Mouse (Mus musculus): ENCODE data around the gene Skap2.

Skap2 gene

DNA sequence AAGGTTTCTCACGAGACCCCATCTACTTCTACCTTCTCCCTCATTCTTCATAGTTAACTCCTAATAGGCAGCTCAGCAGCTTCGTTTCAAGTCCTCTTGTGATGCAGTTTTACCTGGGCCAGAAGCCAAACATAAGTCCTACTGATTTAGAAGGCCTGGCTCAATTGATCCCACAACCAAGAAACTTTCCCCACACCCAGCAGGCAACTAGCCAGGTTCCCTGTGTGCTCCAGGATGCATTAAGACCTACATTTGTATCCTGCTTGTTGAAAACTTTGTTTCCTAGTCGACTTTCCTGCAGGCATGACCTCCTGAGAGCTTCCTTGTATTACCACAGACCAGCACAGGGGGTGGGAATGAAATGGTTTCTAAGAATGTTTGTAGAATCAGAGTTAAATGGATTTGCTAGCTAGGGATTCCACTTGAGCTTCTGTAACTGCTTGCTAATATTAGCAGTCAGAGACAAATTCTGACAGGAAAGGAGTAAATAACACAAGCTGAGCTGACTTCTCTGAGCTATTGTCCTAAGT lies 125.4 kb downstream of the Skap2 start:
- DNase-seq = no peak

DNA sequence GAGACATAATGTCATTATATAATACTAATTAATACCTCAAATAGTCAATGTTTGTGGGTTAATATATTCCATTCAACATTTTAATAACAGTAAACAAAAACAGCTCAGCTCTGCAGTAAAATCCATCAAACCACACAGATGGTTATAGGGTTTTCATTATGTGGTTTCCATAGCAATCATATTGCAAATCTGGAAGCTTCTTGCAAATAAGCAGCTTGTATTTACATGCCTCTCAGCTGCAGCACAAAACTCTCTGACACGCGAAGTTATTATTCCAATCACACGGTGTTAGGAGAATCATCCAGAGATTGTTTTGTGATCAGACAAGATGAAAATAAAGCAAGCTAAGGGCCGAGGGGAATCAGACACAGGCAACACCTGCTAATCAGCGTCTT lies 129.5 kb downstream of the Skap2 start:
- no peak for DNase-seq

DNA sequence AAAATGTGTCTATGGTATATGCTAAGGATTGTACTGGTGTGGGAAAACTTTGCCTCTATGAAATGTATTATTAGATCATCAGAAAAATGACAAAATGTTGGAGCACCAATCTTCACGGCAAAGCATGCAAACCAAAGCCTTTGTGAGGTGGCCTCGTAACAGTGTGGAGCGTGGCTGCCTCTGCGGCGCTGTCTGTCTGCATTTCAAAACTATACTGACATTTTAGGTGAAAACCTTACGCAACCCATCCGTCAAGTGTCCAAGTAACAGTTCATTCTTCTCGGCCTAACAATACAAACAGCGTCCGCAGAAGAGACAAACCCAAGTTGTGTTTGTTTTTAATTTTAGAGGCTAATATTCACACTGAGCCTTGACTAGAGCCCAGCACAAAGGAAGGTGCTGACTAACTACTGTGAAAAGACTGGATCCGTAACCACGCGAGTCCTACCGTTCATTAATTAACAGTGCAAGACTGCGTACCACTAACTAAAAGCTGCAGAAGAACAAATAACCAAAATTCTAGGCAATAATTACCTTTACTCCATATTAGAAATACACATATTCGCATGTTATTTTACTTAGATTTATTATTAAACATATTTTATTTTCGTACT lies 130.0 kb downstream of the Skap2 start:
- DNase-seq = no peak

DNA sequence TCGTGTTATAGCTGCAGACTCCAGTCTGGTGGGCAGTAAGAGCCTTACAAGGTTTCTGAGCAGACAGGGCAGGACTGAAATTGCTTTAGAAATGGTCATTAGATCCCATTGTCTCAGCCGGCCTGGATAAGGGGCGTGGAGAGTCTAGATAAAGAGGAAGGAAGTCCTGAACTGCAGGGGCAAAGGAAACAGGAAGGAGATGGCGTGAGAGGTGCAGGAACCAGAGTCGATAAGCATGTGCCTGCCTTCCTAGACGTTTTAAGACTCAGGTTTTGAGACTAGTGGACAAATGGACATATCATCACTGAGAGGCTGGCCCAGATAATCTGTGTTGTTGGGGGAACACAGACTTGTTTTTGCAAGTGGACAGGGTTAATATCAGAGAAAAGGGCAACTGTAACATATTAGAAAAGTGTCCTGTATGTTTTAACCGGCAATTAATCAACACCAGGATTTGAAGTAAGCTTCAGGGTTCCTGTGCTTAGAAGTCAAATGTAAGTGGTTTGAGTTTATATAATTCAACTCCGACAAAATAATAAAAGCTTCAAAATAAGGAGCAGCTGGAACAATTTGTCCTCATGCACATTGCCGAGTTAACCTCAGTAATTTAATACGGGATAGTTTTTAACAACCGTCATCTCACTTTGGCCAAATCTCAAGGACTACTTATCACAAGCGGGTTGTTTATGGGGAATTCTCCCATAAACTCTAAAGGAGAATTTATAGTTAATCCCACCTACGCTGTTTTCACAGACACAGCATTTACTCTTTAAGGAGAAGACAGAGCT lies 131.0 kb downstream of the Skap2 start:
- no peak for DNase-seq

DNA sequence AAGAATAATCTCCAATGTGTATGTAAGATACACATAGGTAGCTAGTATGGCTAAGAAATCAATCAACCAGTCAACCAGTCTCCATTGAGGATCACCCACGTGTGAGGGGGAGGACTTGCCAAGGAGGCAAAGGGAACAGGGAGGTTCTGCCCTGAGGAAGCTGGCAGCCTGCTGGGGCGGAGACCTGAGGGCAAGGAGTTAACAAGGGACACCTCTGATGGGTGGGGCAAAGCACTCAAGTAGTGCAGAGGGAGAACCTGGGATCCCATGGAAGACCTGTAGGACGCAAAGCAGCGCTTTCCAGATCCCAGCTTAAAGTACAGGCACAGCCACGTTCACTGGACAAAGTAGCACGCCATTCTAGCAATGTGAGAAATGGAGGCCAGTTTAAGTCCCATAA lies 131.6 kb downstream of the Skap2 start:
- DNase-seq = no peak

DNA sequence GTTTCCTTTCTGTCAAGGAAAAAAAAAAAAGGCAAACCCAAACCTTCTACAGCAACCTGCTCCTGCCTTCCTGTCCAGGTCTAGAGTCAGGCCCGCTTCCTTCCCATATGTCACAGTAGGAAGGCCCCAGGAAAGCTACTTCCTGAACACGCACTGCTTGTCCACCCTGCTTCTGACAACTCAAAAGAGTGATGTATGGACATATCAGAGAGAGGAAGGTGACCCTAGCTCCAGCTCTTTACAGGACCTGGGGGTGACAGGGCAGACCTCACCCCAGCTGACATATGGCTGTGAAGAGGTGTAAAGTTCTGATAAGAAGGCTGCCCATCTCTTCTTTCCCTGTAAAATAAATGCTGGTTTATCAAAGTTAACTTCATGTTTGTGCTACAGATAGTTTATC lies 133.8 kb downstream of the Skap2 start:
- no peak for DNase-seq

DNA sequence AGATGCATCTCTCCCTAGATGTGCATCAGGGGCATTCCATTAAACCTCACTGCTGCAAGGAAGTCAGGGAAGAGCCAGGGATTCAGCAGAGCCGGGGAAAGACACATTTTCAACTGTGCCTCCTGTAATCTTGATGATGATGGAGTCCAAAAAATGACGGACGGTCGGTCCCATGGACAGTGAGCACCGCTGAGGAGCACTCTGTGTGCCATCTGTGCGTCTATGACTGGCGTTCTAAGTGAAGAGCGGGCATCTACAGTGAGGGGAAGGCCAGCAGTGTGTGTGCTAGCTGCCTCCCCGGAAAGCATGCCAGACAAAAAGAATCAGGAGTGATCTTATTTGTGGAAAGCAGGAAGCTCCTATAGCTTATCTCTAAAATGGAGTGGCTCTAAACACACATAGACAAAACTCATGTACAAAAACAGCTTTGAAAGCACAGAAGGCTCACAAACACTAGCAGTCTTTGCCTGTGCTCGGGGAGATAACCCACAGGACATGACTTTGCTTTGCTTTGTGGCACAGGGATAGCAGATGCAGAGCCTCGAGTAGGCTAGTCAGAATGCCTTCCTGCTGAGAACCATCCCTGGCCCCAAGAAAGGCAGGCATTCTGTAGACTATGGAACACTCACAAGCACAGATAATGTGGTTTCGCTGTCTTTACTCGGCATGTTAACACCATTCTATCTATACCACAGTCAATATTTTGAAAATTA lies 135.4 kb downstream of the Skap2 start:
- no peak for DNase-seq

DNA sequence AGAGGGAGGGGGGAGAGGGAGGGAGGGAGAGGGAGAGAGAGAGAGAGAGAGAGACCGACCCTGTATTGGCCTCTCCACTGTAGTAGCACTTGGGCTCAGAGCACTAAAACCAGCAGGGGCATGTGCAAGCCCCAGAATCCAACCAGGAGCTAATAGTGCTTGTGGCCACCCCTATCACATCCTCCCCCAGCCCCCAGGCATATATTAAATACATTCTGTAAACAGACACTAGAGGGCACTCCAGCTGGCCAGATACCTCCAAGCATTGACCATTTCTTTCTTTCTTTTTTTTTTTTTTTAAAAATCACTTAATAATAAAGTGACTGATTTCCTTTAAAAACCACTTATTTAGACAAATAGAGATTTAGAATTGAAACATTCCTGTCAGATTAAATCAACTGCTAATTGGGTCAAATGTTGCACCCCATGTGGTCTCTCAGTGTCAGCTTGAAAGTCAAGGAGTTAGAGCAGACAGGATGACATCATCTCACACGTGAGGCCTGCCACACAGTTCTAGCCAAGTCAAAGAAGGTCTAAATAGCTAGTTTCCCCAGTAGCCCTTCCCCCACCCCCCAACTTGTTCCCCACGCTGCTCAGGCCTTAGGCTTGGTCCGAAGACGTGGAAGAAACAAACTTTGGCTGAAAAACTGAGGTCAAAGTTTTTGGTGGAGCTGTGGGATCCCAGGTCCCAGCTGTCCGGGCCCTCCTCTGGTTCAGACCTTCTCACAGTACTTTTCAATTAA lies 136.3 kb downstream of the Skap2 start:
- no peak for DNase-seq

DNA sequence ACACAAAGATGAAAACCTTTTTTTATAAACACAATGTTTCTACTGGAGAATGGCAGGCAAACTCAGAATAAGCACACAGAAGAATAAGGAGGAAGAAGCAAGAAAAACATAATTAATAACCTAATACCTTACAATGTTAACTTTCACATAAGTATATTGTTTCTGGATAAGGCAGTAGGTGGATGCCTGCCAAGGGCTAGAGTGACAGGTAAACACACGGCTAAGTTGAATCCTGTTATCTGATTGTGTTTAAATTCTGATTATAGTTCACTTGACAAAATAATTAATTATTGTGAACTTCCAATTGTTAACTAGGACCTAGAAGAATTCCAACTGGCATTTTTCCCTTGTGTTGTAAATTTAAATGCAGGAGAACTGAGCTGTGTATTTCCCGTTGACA lies 138.3 kb downstream of the Skap2 start:
- no peak for DNase-seq

DNA sequence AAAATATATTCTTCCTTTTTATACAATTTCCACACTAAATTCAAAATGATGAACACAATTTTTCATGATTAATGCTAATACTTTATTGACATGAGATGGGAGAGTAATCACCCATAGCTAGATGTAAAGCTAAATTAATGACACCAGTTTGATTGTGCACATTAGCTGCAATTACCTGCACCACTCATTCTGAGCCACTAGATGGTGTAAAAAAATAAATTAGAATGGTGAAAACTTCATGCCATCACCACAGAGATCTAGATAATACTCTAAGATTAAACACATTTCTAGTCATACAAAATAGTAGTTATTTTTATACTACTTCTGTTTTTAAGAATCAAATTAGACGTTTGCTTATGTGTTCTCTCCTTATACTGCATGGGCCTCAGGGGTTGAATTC lies 141.2 kb downstream of the Skap2 start:
- DNase-seq = no peak

DNA sequence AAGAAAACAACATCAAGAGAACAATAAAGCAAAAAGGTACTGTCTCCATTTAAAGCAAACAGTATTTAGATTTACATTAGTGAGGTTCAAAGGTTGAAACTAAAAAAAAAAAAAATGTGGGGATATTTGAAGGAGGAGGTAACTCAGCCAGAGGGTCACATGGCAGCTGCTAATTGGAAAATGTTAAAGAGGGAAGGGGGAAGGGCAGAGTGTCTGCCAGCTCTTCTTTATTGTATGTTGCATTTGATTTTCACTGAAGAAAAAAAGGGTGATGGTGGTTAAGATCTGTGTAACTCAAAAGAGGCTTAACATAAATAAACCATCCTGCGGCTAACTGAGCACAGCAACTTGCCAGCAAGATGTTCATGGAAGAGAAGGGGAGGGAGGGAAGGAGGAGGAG lies 142.1 kb downstream of the Skap2 start:
- DNase-seq = no peak

DNA sequence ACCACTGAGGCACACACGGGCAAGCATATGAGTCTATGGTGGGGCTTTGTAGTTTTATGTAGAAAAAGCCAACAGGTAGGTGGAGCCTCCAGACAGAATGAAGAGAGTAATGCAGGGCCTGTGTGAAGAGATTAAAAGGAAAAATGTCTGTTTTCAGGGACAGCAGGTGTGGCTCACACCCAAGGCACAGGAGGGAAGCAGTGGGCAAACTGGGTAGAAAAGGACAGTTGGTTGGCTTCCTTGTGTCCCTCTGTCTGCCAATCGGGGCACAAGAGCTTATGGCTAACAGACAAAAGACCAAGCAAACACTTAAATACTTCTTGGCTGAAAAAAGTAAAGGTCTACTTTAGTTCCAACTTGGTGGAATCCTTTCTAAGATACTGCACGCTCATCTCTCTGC lies 145.8 kb downstream of the Skap2 start:
- DNase-seq = no peak

DNA sequence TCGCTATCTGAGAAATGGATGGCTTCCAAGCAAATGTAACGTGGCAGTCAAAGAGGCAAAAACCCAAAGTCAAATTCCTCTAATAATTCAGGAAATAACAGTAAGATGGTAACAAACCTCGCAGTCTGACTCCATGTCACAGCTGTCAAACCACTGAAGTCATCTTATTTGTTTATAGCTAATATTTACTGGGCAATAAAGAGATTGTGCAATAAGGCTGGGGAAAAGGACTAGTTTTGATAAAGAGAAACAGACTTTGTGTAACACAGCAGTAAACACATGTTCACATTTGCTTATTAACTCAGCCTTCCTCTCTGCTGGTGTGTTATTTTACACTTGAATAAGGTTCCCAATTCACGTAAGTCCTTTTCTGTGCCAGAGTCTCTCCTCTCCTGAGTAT lies 148.8 kb downstream of the Skap2 start:
- no peak for DNase-seq

DNA sequence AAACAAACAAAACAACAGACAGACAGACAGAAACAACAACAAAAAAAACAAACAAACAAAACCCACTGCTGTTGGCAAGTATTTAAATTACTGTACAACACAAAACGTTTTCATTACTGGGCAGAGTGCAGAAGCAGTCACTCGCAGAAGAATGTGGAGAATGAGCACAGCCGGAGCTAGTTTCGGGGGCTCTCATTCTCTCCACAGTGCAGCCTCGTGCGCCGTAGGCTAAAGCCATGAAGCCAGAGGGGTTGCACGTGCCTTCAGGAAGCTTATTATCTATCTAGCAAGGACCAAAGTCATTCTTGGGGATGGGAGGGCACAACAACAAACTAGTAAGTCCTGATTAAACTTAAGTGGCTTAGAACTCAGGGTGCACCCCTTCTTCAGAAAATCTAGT lies 152.0 kb downstream of the Skap2 start:
- no peak for DNase-seq

DNA sequence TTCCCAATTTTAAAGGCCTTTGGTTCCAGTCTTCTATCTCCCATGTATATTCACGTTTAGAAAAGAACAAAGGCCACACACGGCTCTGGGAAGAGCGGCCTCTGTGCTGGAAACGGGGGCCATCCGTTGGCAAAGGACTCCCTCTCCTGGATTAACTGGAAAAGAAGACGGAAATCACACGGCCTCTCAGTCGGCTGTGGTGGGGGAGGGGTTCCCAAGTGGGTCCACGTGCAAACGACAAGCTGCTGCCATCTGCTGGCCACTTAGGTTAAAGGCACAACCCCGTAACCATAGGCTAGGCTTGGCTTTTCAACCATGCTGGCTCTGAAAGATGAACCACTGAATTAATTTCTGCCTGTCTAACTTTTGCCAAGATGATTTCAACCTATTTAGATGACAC lies 154.5 kb downstream of the Skap2 start:
- DNase-seq = peak; percentile 96

DNA sequence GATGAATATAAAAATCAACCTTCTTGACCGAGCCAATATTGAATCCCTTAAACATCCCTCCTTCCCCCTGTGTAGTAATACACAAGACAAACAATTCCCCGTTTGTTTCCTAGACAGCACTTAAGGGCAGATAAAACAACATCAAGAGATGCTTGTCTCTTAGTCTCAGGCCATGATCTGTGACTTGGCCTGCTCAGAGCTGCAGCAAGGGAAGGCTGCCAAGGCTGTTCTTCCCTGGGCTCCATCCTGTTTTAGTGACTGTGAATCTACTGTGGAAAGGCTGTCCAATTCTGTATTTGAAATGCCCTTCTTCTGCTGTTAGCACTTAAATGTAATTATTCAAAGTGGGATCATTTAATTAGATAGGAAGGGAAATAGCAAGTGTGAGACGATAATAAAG lies 159.1 kb downstream of the Skap2 start:
- DNase-seq = no peak

DNA sequence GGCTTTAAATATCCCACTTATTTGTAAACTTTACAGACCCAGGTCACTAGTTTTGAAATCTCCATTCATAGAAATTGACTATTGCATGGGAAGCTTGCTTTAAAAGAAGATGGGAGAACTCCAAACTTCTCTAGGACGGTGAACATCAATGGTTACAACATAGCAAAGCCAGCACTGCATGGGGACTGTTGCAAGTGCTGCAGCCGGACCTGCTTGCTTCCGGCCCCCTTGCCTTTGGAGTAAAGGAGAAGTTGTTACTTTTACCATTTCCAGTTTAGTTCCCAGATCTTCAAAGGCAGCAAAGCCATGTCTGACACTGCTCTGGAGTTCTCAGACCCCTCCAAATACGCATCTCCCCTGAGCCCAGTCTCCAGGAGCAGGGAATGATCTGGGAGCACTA lies 159.7 kb downstream of the Skap2 start:
- DNase-seq = no peak

DNA sequence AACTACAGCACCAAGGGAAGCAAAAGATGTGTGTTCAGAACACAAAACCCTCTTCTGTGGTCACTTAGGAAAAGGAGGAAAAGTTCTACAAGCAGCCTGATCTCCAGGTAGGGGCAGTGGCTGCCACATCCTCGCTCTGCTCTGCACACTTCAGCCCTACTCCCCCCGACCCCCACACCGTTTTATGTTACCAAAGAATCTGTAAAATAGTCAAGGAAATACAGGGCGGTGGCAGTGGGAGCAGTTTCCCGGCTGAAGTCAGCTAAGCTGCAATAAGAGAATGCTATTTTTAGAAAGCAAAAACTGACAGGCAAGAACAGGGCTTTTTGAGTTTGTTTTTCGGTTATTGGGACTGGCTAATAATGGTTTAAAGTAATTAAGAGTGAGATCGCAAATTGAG lies 160.8 kb downstream of the Skap2 start:
- DNase-seq = no peak

DNA sequence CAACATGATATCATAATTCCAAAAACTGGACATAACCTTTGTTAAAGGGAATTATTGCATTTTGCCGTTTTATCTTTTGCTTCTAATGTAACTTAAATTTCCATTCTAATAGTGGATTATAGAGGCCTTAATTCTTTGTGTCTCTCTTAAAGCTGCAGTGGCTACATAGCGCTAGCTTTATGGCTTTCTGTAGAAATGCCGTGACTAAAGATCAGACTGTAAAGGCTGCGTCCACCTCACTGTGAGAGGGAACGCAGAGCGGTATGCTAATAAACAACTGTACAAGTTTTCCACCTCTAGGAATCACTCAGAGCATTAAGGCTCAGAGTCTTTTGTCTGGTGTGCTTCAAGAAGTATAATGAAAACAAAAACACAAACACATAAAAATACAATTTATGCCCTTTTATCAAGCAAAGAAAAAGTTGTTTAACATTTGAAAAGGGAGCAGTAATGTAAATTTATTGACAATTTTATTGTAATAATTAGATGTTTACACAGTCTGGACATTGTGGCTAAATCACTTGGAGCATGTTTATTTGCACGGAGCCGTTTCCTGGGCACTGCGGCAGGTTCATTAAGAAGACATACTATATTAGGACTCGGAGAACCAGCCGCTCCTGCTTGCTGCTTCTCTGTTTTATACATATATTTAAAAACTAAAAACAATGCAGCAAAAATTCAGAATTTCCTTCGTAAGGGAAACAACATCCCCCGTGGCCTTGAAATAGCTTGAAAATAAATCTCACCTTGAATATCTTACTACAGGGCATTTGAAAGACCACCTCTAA lies 162.1 kb downstream of the Skap2 start:
- no peak for DNase-seq

DNA sequence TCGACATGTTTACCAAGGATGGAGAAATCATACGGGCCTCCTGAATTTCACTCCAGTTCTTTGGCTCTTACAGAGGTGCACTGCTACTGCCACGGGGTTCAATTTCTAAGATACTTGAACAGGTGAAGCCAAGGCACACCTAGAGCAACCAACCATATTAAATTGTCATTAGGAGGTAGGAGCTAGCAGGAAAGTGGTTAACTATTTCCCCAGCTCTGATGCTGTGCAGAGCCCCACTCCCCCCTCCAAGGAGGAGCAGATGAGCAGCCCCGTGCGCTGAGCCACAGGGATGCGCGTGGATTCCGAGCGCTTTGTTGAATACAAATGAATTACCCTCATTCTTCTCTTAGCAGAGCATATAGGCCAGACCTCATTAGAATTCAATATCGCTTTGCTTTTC lies 162.8 kb downstream of the Skap2 start:
- DNase-seq = peak; percentile 57

DNA sequence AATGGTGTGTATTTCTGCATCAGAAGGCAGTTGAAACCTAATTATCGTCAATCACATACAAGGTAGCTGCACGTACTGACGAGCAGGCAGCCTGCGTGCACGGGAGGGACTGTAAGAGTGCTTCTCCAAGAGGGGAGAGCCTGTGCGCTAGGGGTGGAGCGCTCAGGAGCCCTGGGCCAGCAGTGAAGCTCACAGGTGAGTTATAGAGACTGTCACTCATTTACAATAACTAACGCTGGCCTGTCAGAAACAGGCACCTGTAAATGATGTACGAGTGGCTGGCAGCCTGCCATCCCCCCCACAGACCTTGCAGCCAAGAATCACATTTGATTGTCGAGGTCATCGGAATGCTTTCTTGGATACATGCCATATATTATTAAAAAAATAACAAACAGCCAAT lies 168.2 kb downstream of the Skap2 start:
- DNase-seq = peak; percentile 48

DNA sequence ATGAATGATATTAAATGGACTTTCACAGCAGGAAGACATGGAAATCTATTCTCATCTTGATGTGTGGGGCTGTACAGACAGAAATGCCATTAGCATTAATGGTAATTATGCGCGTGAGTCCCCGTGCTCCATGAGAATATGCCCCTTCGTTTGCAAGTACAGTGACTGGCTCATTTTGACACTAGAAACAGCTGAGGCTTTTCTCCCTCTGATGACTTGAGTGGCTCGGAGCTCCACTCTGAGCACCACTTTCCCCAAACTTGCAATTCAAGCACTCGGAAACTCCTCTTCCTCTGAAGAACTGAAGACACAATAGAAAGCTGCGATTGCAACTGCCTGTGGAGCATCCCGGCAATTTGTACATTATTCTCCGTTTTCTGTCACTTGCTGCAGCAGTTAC lies 169.3 kb downstream of the Skap2 start:
- no peak for DNase-seq

DNA sequence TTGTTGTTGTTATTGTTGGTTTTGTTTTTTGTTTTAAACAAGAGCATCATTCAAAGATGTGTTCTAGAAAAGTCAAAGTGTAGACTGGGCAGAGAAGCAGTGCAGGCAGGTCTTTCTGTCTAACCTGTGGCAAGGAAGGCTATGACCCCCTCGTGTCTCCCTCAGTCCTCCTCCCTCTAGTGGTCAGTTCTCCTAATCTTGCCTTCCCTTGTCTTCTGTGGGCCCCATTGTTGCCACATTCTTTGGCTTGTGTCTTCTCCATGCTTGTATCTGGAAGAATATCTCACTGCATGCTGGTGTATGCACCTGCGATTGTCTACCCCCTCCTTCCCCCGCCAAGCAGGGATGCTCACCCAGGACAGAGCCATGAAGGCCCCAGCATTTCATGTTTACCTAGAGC lies 174.2 kb downstream of the Skap2 start:
- DNase-seq = no peak

All from cerebellum, adult 11 months (tissue).